Mouse (Mus musculus): ENCODE results near the gene Tcerg1l. TPM values are rescaled to one million over a fixed set of nuclear protein-coding genes. Genes with fewer than 3 reads are reported as not detected.

Tcerg1l gene
- total RNA-seq, 2 experiments from 2014 or later: 0.67 to 0.78 TPM

- DNase-seq: no peak
Measured at GRCm38 (mm10) chr7:138217556-138218098, 179.9 kb downstream of the Tcerg1l start.

- DNase-seq: no peak
Measured at GRCm38 (mm10) chr7:138215177-138215830, 182.2 kb downstream of the Tcerg1l start.

DNA sequence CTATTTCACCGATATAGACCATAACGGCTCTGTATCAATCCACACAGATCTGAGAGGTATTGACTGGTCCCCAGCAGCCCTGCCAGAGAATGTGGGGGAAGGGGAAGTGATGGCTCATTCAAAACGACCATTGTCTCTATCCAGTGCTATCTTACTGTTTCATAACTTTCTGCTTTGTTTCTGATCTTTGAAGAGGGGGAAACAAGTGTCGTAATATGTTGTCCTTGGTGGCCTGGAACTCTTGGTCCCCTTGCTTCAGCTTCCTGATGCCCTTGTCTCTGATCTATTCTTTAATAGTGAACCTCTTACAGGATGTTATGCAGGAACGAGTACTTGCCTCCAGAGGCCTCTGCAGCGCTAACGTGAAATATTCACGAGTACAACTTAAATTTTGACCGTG is 182.8 kb downstream of the Tcerg1l start:
- no peak for DNase-seq

DNA sequence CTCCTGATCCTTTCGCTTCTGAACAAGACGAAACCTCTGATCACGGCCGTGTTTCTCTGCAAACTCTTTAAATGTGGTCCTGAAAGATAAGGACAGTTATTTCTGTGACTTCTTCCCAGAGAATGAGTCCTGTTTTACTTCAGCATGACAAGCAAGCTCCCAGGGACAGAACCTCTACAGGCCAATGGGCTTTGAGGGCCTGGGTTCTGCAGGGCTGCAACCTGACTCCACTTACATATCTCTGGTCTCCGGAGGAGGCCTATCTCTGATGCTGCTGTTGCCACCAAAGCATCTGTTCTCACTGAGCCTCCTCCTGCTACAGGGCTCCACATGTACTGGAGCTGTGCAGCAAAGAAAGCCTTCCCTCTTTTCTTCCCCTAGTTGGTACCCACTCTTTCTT is 187.8 kb downstream of the Tcerg1l start:
- DNase-seq: no peak

- DNase-seq: no peak
Measured at GRCm38 (mm10) chr7:138205124-138205523, 192.4 kb downstream of the Tcerg1l start.

DNA sequence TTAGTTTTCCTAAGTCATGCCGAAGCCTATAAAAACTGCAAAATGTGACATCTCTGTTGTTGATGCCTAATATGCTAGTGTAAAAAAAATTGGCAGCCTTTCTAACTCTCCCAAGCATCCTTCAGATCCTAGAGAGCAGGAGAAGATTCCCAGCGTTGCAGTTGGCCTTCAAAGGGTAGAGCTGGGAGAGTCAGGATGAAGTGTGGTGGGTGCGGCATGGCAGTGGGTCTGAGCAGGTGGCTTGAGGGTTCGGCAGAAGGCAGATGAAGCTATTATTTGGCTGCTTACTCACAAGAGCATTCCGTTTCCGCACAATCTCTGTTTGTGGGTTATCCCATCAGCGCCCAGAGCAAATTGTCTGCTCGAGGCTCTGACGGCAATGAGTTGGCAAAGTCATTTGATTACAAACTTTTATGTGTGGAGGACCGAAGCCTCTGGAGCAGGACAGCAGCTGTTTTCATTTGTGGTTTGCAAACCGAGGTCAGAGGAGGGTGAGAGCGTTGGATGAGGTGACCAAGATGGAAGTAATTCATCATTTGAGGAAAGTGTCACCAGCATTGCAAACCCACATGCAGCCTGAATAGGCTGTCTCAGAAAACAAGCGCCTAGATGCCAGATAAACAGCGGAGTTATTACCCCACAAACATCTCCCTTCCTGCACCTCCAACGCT is 195.2 kb downstream of the Tcerg1l start:
- DNase-seq: no peak

- DNase-seq: no peak
Measured at GRCm38 (mm10) chr7:138199333-138200058, 198.0 kb downstream of the Tcerg1l start.

- DNase-seq: no peak
Measured at GRCm38 (mm10) chr7:138196139-138196538, 201.4 kb downstream of the Tcerg1l start.

- no peak for DNase-seq
Measured at GRCm38 (mm10) chr7:138184197-138184596, 213.3 kb downstream of the Tcerg1l start.

DNA sequence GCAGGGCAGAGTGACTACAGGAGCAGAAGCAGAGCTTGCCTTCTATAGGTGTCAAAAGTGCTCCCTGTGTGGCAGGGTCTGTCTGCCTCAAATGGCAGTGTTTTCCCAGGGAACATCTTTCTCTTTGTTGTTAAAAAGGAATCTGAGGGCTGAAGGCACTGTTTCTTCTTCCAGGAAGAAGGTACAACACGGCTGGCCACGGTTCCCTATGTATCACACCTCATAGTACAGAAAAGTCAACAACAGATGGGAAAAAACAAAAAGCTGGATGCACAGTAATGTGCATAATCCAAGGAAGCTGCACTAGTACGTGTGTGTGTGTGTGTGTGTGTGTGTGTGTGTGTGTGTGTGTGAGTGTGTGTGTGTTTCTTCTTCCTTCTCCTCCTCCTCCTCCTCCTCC is 215.3 kb downstream of the Tcerg1l start:
- no peak for DNase-seq

DNA sequence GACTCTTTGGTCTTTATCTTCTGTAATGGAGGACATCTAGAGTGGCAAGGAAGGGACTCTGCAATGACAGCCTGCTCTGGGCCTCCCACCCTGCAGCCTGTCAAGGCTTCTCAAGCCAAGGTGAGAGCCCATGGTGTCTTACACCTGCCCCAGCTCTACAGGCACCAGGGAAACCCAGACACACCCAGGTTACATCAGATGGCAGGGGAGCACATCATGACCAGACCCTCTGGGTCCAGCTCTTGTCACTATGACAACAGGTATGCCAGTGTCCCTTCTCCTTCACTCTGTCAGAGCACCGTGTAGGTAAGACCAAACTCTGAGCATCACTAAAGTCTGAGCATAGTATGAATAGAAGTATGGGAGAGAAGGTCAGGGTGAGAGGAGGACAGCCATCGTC is 218.9 kb downstream of the Tcerg1l start:
- DNase-seq: no peak

GRCm38 (mm10) chr7:138176026-138176425 is 221.5 kb downstream of the Tcerg1l start:
- peak; percentile 70 for DNase-seq

- no peak for DNase-seq
Measured at GRCm38 (mm10) chr7:138170389-138170788, 227.1 kb downstream of the Tcerg1l start.

Data from adrenal gland, postnatal 10 days (tissue).